Mouse (Mus musculus): Measurements from ENCODE around the gene Rhog. TPM values are rescaled to one million over a fixed set of nuclear protein-coding genes. Genes with fewer than 3 reads are reported as not detected.
A peak's percentile ranks its signal among the peaks of the same experiment; 100 is the strongest.

The Rhog gene
- total and polyA plus RNA-seq, 2 experiments from 2014 or later, result 24.6 to 34.7 TPM

GRCm38 (mm10) chr7:102250631-102251214, 5.1 kb downstream of the Rhog start:
- no peak; the same call in 1 of the 2 replicates for TF ChIP-seq EP300 (IDR thresholded peaks at IDR 0.05; ENCODE audit: low read depth)
- TF ChIP-seq CTCF (IDR thresholded peaks at IDR 0.05; ENCODE audit: low read depth), result peak; percentile 77
- WGBS, result 1% methylated on average over 33 of the region's 33 CpGs

GRCm38 (mm10) chr7:102249896-102250630, 5.8 kb downstream of the Rhog start:
- ATAC-seq (ENCODE audit: insufficient read depth, low read depth), result peak; percentile 81
- Histone ChIP-seq H3K4me3 (ENCODE audit: low read depth, low read length) (peak overlapping the region; percentile 93), H3K9ac (replicated peaks; ENCODE audit: low read depth, low read length) (peak overlapping the region; percentile 88), H3K9me3 (replicated peaks; ENCODE audit: control insufficient read depth, low read length) (no peaks in the 10 kb centered on the region), H3K36me3 (replicated peaks; ENCODE audit: control insufficient read depth, insufficient read depth, low read length) (no peaks in the 10 kb centered on the region), H3K27me3 (ENCODE audit: control insufficient read depth, insufficient read depth, low read length) (no peaks in the 10 kb centered on the region), H3K4me2 (ENCODE audit: low read depth, low read length) (peak overlapping the region; percentile 81), H3K27ac (ENCODE audit: low read depth) (peak overlapping the region; percentile 97), H3K4me1 (ENCODE audit: control insufficient read depth, insufficient read depth) (peaks cover 35% of the 10 kb centered on the region)
- peak; percentile 66 for DNase-seq (ENCODE audit: low spot score)
- TF ChIP-seq CTCF (IDR thresholded peaks at IDR 0.05; ENCODE audit: low read depth) (no peak), EP300 (IDR thresholded peaks at IDR 0.05; ENCODE audit: low read depth) (0 out of 2 replicates have a peak, but pooled peaks have one; percentile 8)
- under 1% methylated on average over 38 of the region's 49 CpGs for whole genome bisulfite sequencing

More at GRCm38 (mm10) chr7:102250631-102251214, 5.1 kb downstream of the Rhog start:
- Histone ChIP-seq H3K27ac (ENCODE audit: low read depth) (peak overlapping the region; percentile 97), H3K9me3 (replicated peaks; ENCODE audit: control insufficient read depth, low read length) (no peaks in the 10 kb centered on the region), H3K4me3 (ENCODE audit: low read depth, low read length) (peak overlapping the region; percentile 93), H3K36me3 (replicated peaks; ENCODE audit: control insufficient read depth, insufficient read depth, low read length) (no peaks in the 10 kb centered on the region), H3K27me3 (ENCODE audit: control insufficient read depth, insufficient read depth, low read length) (no peaks in the 10 kb centered on the region), H3K9ac (replicated peaks; ENCODE audit: low read depth, low read length) (peak overlapping the region; percentile 88), H3K4me2 (ENCODE audit: low read depth, low read length) (peak overlapping the region; percentile 81), H3K4me1 (ENCODE audit: control insufficient read depth, insufficient read depth) (peaks cover 28% of the 10 kb centered on the region)
- peak; percentile 81 for ATAC-seq (ENCODE audit: insufficient read depth, low read depth)
- DNase-seq (ENCODE audit: low spot score), result peak; percentile 72

GRCm38 (mm10) chr7:102249531-102249895, 6.3 kb downstream of the Rhog start:
- Histone ChIP-seq H3K36me3 (replicated peaks; ENCODE audit: control insufficient read depth, insufficient read depth, low read length) (no peaks in the 10 kb centered on the region), H3K4me2 (ENCODE audit: low read depth, low read length) (peak overlapping the region; percentile 81), H3K4me1 (ENCODE audit: control insufficient read depth, insufficient read depth) (peaks cover 39% of the 10 kb centered on the region), H3K9ac (replicated peaks; ENCODE audit: low read depth, low read length) (peak overlapping the region; percentile 88), H3K27me3 (ENCODE audit: control insufficient read depth, insufficient read depth, low read length) (no peaks in the 10 kb centered on the region), H3K9me3 (replicated peaks; ENCODE audit: control insufficient read depth, low read length) (no peaks in the 10 kb centered on the region), H3K4me3 (ENCODE audit: low read depth, low read length) (peak overlapping the region; percentile 93), H3K27ac (ENCODE audit: low read depth) (peak overlapping the region; percentile 97)
- no peak for TF ChIP-seq EP300 (IDR thresholded peaks at IDR 0.05; ENCODE audit: low read depth)
- TF ChIP-seq CTCF (IDR thresholded peaks at IDR 0.05; ENCODE audit: low read depth), result no peak
- DNase-seq (ENCODE audit: low spot score) (no peak), ATAC-seq (ENCODE audit: insufficient read depth, low read depth) (peak; percentile 16)
- WGBS, result under 1% methylated on average over 23 of the region's 23 CpGs

GRCm38 (mm10) chr7:102248691-102249404, 7.0 kb downstream of the Rhog start:
- H3K4me2 ChIP-seq (ENCODE audit: low read depth, low read length), result peak overlapping the region; percentile 81
- peak overlapping the region; percentile 93 for H3K4me3 ChIP-seq (ENCODE audit: low read depth, low read length)
- ATAC-seq (ENCODE audit: insufficient read depth, low read depth) (no peak), DNase-seq (ENCODE audit: low spot score) (no peak)
- TF ChIP-seq CTCF (IDR thresholded peaks at IDR 0.05; ENCODE audit: low read depth) (no peak), EP300 (IDR thresholded peaks at IDR 0.05; ENCODE audit: low read depth) (no peak)
- 15% methylated on average over 16 of the region's 16 CpGs for WGBS
- no peaks in the 10 kb centered on the region for H3K9me3 ChIP-seq (replicated peaks; ENCODE audit: control insufficient read depth, low read length)
- H3K9ac ChIP-seq (replicated peaks; ENCODE audit: low read depth, low read length), result peak overlapping the region; percentile 88
- no peaks in the 10 kb centered on the region for H3K27me3 ChIP-seq (ENCODE audit: control insufficient read depth, insufficient read depth, low read length)
- H3K4me1 ChIP-seq (ENCODE audit: control insufficient read depth, insufficient read depth), result peaks cover 46% of the 10 kb centered on the region
- H3K36me3 ChIP-seq (replicated peaks; ENCODE audit: control insufficient read depth, insufficient read depth, low read length), result no peaks in the 10 kb centered on the region
- peak overlapping the region; percentile 97 for H3K27ac ChIP-seq (ENCODE audit: low read depth)

GRCm38 (mm10) chr7:102246956-102247797, 8.7 kb downstream of the Rhog start:
- no peaks in the 10 kb centered on the region for H3K36me3 ChIP-seq (replicated peaks; ENCODE audit: control insufficient read depth, insufficient read depth, low read length)
- no peak for DNase-seq (ENCODE audit: low spot score)
- peak overlapping the region; percentile 56 for H3K27ac ChIP-seq (ENCODE audit: low read depth)
- no peaks in the 10 kb centered on the region for H3K9me3 ChIP-seq (replicated peaks; ENCODE audit: control insufficient read depth, low read length)
- H3K4me1 ChIP-seq (ENCODE audit: control insufficient read depth, insufficient read depth), result peaks cover 52% of the 10 kb centered on the region
- H3K9ac ChIP-seq (replicated peaks; ENCODE audit: low read depth, low read length), result peak overlapping the region; percentile 4; the same call in 1 of the 2 replicates
- no peaks in the 10 kb centered on the region for H3K27me3 ChIP-seq (ENCODE audit: control insufficient read depth, insufficient read depth, low read length)
- TF ChIP-seq CTCF (IDR thresholded peaks at IDR 0.05; ENCODE audit: low read depth), result no peak
- no peak for TF ChIP-seq EP300 (IDR thresholded peaks at IDR 0.05; ENCODE audit: low read depth)
- WGBS, result 45% methylated on average over 12 of the region's 12 CpGs
- no peak for ATAC-seq (ENCODE audit: insufficient read depth, low read depth)
- peak overlapping the region; percentile 93 for H3K4me3 ChIP-seq (ENCODE audit: low read depth, low read length)
- peak overlapping the region; percentile 81 for H3K4me2 ChIP-seq (ENCODE audit: low read depth, low read length)

All from heart, postnatal 0 days (tissue).